Mouse (Mus musculus): ENCODE data around the gene Dst. TPM values are rescaled to one million over a fixed set of nuclear protein-coding genes. Genes with fewer than 3 reads are reported as not detected.
A peak's percentile ranks its signal among the peaks of the same experiment; 100 is the strongest.

Dst gene
- total and polyA plus RNA-seq, 3 experiments, result 0.08 to 0.60 TPM; not detected in 1

DNA sequence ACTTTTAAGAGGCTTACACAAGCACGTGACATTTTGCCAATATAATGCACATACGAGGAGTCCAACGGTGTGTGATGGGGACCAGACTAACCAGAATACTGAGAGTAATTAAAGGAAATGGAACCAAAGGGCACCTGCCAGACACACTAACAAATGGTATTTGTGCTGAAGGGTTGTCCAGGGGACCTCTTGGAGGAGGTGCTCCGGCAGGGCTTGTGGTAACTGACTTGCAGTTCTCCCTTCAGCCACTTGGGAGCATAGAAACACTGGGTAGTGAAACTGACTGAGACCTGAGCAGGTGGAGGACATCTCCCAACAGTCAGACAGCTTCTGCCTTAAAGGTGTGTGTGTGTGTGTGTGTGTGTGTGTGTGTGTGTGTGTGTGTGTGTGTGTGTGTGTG is 153.1 kb downstream of the Dst start:
- no peaks in the 10 kb centered on the region for H3K9me3 ChIP-seq (replicated peaks; ENCODE audit: insufficient read depth, low read length)
- no peaks in the 10 kb centered on the region for H3K4me1 ChIP-seq (ENCODE audit: control insufficient read depth in 1 of 2, insufficient read depth in 2 of 2, low read length in 2 of 2)
- DNase-seq (ENCODE audit: low read depth, low spot score), result peak; percentile 8
- no peaks in the 10 kb centered on the region for H3K36me3 ChIP-seq (ENCODE audit: control insufficient read depth in 1 of 2, insufficient read depth in 2 of 2, low read length in 2 of 2)
- no peak overlapping the region for H3K9ac ChIP-seq (ENCODE audit: control insufficient read depth, low read depth, low read length, poor library complexity, severe bottlenecking)
- no peaks in the 10 kb centered on the region for H3K79me2 ChIP-seq (ENCODE audit: control insufficient read depth, insufficient read depth, low read length, poor library complexity)
- no peak for TF ChIP-seq MXI1 (IDR thresholded peaks at IDR 0.05; ENCODE audit: low read depth, low read length)
- no peak for TF ChIP-seq CHD1 (IDR thresholded peaks at IDR 0.05; ENCODE audit: low read depth, low read length)
- TF ChIP-seq BHLHE40 (IDR thresholded peaks at IDR 0.05; ENCODE audit: borderline replicate concordance, low read depth, low read length), result no peak
- TF ChIP-seq HCFC1 (IDR thresholded peaks at IDR 0.05; ENCODE audit: low read depth, low read length), result no peak
- TF ChIP-seq MAFK (IDR thresholded peaks at IDR 0.05; ENCODE audit: borderline replicate concordance, low read depth, low read length), result no peak
- no peak for TF ChIP-seq EP300 (IDR thresholded peaks at IDR 0.05; ENCODE audit: low read depth in 1 of 2, low read length in 2 of 2)
- no peak for TF ChIP-seq SMC3 (IDR thresholded peaks at IDR 0.05; ENCODE audit: low read depth, low read length)
- no peak for TF ChIP-seq USF1 (IDR thresholded peaks at IDR 0.05; ENCODE audit: low read depth, low read length)
- no peak for TF ChIP-seq ZMIZ1 (IDR thresholded peaks at IDR 0.05; ENCODE audit: low read depth, low read length)
- no peaks in the 10 kb centered on the region for H3K27me3 ChIP-seq (ENCODE audit: control insufficient read depth in 1 of 2, insufficient read depth in 2 of 2, low read length in 2 of 2)
- H3K4me3 ChIP-seq (ENCODE audit: control insufficient read depth in 1 of 2, insufficient read depth in 1 of 2, low read depth in 2 of 2, low read length in 2 of 2), result no peak overlapping the region
- H3K27ac ChIP-seq (ENCODE audit: control insufficient read depth, low read depth, low read length), result no peak overlapping the region

DNA sequence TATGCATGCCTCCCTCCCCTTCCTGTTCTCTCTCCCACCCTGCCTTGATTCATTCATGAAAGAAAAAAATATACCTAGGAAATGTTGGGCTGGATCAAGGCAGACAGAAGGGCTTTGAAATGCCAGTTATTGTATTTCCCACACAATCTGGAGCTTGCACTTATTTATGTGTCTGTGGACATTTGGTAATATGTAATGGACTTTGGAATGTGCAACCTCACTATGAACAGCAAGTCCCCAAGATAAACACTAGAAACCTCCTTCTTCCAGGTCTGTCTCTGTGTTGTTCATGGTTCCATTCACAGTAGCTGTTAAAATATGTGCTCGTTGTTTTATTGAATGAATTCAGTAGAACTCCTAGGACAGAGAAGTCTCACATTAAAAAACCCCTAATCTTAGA is 153.8 kb downstream of the Dst start:
- no peaks in the 10 kb centered on the region for H3K4me1 ChIP-seq (ENCODE audit: control insufficient read depth in 1 of 2, insufficient read depth in 2 of 2, low read length in 2 of 2)
- no peak overlapping the region for H3K4me3 ChIP-seq (ENCODE audit: control insufficient read depth in 1 of 2, insufficient read depth in 1 of 2, low read depth in 2 of 2, low read length in 2 of 2)
- H3K9ac ChIP-seq (ENCODE audit: control insufficient read depth, low read depth, low read length, poor library complexity, severe bottlenecking), result no peak overlapping the region
- TF ChIP-seq KAT2A (conservative IDR thresholded peaks at IDR 0.05; ENCODE audit: low read depth, low read length) (no peak), EP300 (IDR thresholded peaks at IDR 0.05; ENCODE audit: low read depth in 1 of 2, low read length in 2 of 2) (no peak), MAFK (IDR thresholded peaks at IDR 0.05; ENCODE audit: borderline replicate concordance, low read depth, low read length) (no peak), ZKSCAN1 (IDR thresholded peaks at IDR 0.05; ENCODE audit: low read depth, low read length) (no peak), MYB (IDR thresholded peaks at IDR 0.05; ENCODE audit: low read depth, low read length) (no peak), RAD21 (IDR thresholded peaks at IDR 0.05; ENCODE audit: low read depth, low read length) (no peak), ETS1 (IDR thresholded peaks at IDR 0.05; ENCODE audit: low read depth, low read length) (no peak), NELFE (IDR thresholded peaks at IDR 0.05; ENCODE audit: low read depth, low read length) (no peak), TCF12 (IDR thresholded peaks at IDR 0.05; ENCODE audit: low read depth, low read length) (no peak), USF2 (IDR thresholded peaks at IDR 0.05; ENCODE audit: borderline replicate concordance in 1 of 2, insufficient read depth in 1 of 2, low read depth in 1 of 2, low read length in 2 of 2) (no peak), POLR2AphosphoS5 (IDR thresholded peaks at IDR 0.05; ENCODE audit: borderline replicate concordance, low read depth, low read length) (no peak), HCFC1 (IDR thresholded peaks at IDR 0.05; ENCODE audit: low read depth, low read length) (no peak), ZC3H11A (IDR thresholded peaks at IDR 0.05; ENCODE audit: low read depth, low read length) (no peak)
- no peak for DNase-seq (ENCODE audit: low read depth, low spot score)
- no peaks in the 10 kb centered on the region for H3K79me2 ChIP-seq (ENCODE audit: control insufficient read depth, insufficient read depth, low read length, poor library complexity)
- H3K9me3 ChIP-seq (replicated peaks; ENCODE audit: insufficient read depth, low read length), result no peaks in the 10 kb centered on the region
- H3K27me3 ChIP-seq (ENCODE audit: control insufficient read depth in 1 of 2, insufficient read depth in 2 of 2, low read length in 2 of 2), result no peaks in the 10 kb centered on the region
- H3K27ac ChIP-seq (ENCODE audit: control insufficient read depth, low read depth, low read length), result no peak overlapping the region
- no peaks in the 10 kb centered on the region for H3K36me3 ChIP-seq (ENCODE audit: control insufficient read depth in 1 of 2, insufficient read depth in 2 of 2, low read length in 2 of 2)

Measured in MEL (cell line).